Mouse (Mus musculus) urinary bladder, postnatal 4 days (tissue): ENCODE measurements around the gene Rad54l2.

Source experiments
- DNase-seq, 2 experiments: peaks; one replicate each; pipeline ENCODE4 v3.0.0; 2021 to 2022; ENCODE audit warnings: low spot score in 2 of 2

Gene Rad54l2

DNA sequence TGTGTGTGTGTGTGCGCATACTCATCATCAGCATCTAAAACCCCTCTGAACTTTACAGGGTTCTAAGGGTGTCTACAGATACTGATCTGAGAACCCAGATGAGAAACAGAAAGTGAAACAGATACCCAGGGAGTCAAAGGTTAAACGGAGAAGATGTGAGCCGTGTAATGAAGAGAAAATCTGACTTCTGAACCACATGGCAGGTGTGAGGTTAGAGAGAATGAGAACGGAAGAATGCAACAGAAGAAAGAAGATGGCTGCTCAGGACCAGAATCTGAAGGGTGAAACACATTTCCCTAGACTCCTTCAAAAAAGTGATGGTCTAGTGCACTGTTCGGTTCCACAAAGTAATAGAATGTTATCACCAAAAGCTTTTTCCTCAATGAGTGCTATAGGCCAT, 36.9 kb downstream of the Rad54l2 start:
- no peak for DNase-seq

DNA sequence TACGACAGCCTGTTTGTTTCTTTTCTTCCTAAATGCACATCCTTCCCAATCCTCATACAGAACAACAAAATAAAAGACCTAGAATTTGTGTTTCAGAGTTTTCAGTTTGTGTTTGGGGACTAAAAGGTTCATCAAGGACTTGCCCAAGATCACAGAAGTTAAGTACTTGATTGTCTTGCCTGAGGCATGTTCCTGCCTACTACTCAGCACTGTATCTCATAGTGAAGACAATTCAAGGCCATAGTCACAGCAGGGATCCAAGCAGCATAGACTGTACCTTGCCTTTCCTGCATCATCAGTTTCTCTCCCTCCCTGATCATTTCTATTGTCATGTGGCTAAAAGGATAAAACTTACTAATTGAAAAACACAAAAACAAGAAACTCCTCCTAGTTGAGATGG, 49.0 kb downstream of the Rad54l2 start:
- no peak for DNase-seq

DNA sequence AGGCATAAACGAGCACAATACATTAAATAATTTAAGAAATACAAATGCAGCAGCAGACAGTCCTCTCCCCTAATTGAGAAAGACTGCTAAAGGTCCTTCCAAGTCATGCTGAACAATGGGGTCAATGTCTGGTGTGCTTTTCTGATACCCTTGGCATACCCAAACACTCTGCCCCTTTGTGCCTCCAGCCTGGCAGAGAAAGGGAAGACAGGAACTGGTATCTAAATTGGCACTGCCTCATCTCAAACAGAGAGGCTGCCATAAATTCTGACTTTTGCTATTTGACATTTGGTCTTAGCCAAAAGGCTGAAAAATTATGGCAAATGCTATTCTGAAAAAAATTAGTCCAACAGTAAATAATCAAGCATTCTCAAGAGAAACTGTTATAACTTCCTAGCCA, 49.9 kb downstream of the Rad54l2 start:
- no peak for DNase-seq

- no peak for DNase-seq
Measured at GRCm38 (mm10) chr9:106738199-106738985, 50.6 kb downstream of the Rad54l2 start.

DNA sequence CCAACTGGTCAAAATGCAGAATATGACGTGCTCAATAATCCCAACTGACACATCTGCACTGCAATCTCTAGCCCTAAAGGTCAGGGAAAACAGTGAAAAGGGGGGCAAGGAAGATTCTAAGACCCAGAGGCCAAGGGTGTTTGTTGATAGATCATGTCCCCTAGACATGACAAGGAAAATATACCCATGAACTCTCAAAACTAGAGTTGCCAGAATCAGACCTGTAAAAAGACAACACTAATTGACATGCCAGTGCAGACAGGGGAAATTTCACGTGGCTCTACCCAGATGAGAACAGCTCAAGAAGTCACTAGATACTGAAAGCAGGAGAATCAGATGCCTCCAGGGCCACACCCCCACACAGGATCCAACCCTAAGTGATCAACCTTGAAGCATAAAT, 55.3 kb downstream of the Rad54l2 start:
- DNase-seq = no peak

DNA sequence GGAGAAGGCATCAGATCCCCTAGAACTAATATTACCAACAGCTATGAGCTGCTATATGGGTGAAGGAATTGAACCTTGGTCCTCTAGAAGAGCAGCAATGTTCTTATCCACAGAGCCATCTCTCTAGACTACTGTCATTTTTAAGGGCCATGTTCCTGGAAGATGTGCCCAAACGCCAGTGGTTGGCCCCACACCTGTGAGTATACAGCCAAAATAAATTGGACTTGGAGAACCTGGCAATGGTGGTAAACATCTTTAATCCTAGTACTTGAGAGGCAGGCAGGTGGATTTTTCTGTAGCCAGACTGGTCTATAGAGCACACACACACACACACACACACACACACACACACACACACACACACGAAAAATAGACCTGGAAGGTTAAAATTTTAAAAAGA, 59.6 kb downstream of the Rad54l2 start:
- no peak for DNase-seq

DNA sequence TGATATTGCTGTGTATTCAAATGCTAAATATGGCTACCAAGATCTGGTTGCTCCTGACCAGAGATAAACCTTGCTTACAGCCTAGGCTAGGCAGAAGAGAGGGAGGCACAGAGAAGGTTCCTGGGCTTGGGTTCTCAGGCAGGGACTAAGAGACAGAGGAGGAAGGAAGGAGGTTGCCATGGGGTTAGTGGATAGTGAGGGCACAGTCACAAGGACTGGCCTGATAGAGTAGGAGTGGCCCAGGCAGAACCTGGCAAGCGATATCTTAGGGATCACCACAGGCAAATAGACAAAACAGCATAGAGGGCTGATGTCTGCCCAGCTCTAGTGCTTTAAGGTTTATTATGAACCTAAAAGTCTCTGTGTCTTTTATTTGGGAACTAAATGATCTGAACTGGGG, 62.1 kb downstream of the Rad54l2 start:
- DNase-seq = no peak

- DNase-seq = no peak
Measured at GRCm38 (mm10) chr9:106725435-106725834, 63.6 kb downstream of the Rad54l2 start.

DNA sequence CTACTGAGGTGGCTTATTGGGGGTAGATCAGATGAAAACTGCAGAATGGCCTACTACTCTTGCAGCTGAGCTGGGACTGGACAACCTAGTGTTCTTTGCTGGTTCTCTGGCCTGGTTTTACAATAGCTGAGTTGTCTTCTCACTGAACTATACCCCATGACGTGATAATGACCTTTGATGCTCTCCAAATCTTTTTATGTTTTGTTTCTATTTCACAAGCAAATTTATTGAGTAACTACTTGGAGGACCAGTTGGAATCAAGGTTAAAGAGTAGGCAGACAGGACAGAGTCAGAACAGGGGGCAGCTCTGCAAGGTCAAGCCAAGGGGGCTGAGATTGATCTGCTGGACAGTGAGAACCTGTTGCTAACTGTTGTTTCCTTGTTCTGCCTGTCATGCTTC, 64.1 kb downstream of the Rad54l2 start:
- DNase-seq = no peak

GRCm38 (mm10) chr9:106716729-106717128, 72.3 kb downstream of the Rad54l2 start:
- DNase-seq = no peak

DNA sequence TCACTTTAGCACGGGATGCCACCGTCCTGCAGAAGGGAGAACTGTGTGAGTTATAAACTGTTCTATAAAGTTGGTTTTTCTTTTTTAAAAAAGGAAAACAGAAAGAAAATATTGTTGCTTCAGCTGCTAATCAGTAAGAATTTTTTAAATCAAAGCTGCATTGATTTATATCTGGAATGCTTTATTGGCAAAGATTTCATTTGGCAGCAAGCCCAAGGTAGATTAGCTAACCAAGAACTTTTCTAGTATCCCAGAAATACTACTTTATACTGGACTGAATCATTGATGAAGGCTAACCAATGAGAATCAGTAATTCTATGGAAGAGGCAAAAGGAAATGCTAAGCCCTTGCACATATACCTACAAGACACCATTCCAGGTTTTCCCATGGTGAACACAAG, 72.8 kb downstream of the Rad54l2 start:
- no peak for DNase-seq

GRCm38 (mm10) chr9:106712470-106712869, 76.5 kb downstream of the Rad54l2 start:
- no peak for DNase-seq

GRCm38 (mm10) chr9:106692973-106693481, 96.0 kb downstream of the Rad54l2 start:
- DNase-seq = no peak

GRCm38 (mm10) chr9:106688834-106689233, 100.2 kb downstream of the Rad54l2 start:
- no peak for DNase-seq

- DNase-seq = peak; percentile 54 to 72
Measured at GRCm38 (mm10) chr9:106686983-106687650, 101.9 kb downstream of the Rad54l2 start.

DNA sequence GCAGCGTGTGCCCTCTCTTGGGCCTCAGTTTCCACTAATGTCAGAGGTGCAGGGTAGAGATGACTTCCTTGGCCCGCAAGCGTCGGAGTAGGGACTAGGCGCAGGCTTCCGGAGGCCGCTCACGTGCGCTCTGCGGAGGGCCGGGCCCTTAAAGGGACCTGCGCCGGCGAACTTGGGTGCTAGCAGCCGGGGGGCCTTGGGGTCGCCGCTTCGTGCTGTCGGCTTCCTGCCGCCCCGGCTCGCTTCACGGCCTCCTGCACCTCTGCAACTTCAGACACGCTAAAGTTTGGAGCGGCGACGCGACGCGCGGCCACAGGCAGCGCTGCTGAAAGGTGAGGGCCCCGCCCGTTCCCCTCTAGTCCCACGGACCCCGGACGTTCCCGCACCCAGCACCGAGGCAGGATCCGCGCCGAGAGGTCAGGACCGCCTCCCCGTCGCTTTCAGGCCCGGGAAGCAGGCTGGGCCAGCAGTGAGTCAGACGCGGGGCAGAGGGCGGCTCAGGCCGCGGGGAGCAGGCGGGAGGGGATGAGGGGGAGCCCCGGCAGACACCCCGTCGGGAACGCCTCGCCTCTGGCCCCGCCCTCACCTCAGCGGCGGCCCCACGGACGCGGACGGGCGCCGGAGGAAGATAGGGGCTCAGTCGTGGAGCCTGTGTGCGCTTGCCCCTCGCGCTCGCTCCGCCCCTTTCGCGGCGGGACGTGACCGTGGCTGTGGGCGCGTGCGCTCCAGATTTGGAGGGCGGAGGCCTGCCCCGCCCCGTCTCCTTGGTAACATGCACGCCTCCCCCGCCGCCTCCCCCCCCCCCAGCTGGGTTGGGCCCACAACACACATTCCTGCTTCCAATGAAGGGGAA, 103.5 kb downstream of the Rad54l2 start, which contains the start of gene Tex264:
TSS of gene Tex264 (minus strand) at position 679 of the 853 bp plus-strand sequence.
- peak; percentile 83 for DNase-seq

DNA sequence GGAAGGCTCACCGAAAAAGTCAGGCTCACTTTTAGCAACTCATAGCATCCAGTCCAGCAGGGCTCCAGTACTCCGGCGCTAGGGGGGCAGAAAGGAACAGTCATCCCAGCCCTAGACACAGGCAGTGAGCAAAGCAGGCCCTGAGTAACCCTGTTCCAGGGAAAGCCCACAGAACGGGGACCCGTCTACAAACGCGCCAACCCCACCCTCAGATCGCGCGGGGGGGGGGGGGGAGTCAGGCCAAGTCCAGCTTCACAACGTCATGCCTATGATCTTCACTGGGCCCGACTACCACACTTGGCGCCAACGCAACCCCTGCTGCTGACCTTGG, 104.1 kb downstream of the Rad54l2 start:
- DNase-seq = no peak

DNA sequence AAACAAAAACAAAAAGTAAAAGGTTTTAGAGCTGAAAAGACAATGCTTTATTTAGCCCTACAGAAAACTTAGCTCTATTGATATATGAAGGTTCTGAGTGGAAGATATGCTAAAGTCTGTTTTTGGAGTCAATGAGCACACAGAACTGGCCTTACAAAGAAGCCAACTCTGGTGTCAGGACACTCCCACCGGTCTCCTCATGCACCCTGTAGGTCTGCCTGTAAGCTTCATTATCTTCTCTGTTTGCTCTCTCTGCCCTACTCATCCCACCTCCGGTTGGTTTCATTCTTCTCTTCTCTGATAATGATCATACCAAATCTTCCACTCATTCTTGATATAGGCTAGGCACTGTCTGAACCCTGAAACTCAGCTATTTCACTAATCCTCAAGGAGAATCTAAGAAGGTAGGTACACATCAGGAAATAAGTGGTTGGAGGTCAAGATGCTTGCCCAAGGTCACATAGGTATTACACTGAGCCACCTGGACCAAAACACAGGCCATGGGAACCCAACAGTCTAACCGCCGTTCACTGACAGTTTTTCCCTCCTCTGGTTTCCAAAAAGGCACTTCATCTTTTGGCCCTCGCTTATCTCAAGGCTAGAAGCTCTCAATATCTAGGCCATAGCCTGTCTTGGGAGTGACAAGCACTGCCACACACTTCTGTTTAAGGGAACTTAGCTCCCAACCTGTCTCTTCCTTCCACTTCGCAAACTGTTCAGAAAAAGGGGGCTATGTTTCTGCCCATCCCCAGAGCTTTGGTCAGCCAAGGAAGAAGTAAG, 104.7 kb downstream of the Rad54l2 start:
- DNase-seq = no peak

GRCm38 (mm10) chr9:106681026-106681425, 108.0 kb downstream of the Rad54l2 start:
- no peak for DNase-seq

DNA sequence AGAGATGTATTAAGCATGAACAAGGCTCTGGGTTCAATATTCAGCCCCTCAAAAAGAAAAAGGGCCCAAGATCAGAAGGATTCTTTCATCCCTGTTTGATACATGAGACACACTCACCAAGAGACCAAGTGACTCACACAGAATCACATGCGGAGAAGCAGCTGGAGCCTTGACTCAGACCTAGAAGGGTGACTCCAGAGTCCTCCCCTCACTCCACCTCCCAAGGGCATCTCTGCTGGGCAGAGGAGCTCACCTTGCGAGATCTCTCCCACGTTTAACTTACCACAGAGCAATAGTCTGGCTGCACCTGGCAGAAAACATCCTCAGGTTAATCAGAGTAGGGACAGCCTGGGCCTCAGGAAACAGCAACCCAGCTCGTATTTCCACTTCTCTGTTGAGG, 110.8 kb downstream of the Rad54l2 start:
- DNase-seq = no peak

DNA sequence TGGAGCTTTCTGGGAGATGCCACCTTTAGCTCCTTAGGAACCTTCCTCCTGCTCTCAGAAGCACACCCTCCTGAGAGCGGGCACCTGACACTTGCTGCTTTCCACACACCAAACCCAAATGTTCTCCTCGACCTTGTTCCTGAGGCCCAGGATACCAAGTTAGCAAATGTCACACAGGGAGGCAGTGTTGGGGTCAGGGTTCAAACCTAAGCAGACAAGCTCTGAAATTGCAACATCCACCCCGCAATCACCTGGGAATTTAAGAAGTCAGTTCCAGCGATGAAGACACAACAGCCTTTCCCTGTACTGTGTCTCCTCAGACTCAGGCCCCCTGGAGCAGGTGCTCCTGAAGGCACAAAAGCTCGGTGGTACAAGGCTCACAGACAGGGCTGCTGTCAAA, 111.3 kb downstream of the Rad54l2 start:
- DNase-seq = no peak

DNA sequence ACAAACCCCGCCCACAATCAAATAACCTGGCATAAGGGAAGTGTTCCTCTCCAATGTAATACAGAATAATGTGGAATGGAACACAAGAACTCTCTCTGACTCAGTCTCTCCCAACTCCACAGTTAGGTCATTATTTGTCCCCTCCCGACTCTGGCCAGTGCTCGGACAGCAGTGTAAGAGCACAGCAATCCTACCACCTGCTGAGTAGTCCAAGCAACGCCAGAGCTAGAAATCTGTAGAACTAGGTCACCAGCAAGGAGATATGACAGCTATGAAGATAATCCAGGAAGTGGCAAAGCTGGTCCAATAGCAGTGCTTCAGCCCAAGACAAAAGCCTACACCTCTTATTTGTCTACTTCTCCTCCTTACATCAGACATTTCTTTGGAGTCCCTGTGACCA, 112.4 kb downstream of the Rad54l2 start:
- DNase-seq = no peak
